Mouse (Mus musculus): ENCODE data around the gene Ap1s3. TPM values are rescaled to one million over a fixed set of nuclear protein-coding genes. Genes with fewer than 3 reads are reported as not detected.
"Not testable (repeated sequence)": the region's sequence is repeated elsewhere in the genome, so short reads cannot be mapped to it uniquely, and the experiment has no call there.

Gene Ap1s3
- polyA plus RNA-seq, 1 experiment from 2014 or later, result 0.29 TPM

DNA sequence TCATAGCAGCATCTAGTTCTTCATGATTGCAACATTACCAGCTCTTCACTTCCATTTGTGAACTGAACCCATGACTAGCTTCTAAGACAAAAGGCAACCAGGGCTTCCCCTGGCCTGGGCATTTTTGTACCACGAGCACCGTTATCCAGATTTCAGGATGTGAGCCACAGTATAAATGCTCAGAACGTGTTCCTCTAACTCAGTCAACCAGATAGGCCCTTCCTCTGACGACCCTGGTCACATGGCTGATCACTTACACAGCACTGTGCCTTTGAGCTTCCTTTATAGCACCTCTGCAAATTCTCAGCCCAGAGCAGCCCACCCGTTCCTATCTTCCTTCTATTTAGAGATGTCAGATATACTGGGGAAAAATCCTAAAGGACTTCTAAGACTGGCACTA is 42.0 kb downstream of the Ap1s3 start:
- H3K4me1 ChIP-seq (replicated peaks; ENCODE audit: control insufficient read depth, insufficient read depth, low read length), result no peaks in the 10 kb centered on the region
- H3K27me3 ChIP-seq (ENCODE audit: control insufficient read depth, insufficient read depth, low read length), result no peaks in the 10 kb centered on the region
- ATAC-seq (ENCODE audit: low FRiP score), result no peak
- no peak for DNase-seq (ENCODE audit: low spot score)
- H3K4me2 ChIP-seq (replicated peaks; ENCODE audit: low read depth, low read length), result no peak overlapping the region
- H3K27ac ChIP-seq (ENCODE audit: low read depth, low read length), result no peak overlapping the region
- no peaks in the 10 kb centered on the region for H3K9me3 ChIP-seq (ENCODE audit: control insufficient read depth, low read length)
- no peaks in the 10 kb centered on the region for H3K36me3 ChIP-seq (ENCODE audit: control insufficient read depth, insufficient read depth, low read length)
- no peak overlapping the region for H3K9ac ChIP-seq (ENCODE audit: low read depth, low read length)
- no peak overlapping the region for H3K4me3 ChIP-seq (ENCODE audit: low read depth, low read length)
- 90% methylated on average over 5 of the region's 5 CpGs for WGBS

- H3K9me3 ChIP-seq (ENCODE audit: control insufficient read depth, low read length), result no peaks in the 10 kb centered on the region
- H3K27me3 ChIP-seq (ENCODE audit: control insufficient read depth, insufficient read depth, low read length), result no peaks in the 10 kb centered on the region
- no peak overlapping the region for H3K4me2 ChIP-seq (replicated peaks; ENCODE audit: low read depth, low read length)
- WGBS, result 63% methylated on average over 4 of the region's 4 CpGs
- no peak overlapping the region for H3K27ac ChIP-seq (ENCODE audit: low read depth, low read length)
- DNase-seq (ENCODE audit: low spot score), result no peak
- no peaks in the 10 kb centered on the region for H3K36me3 ChIP-seq (ENCODE audit: control insufficient read depth, insufficient read depth, low read length)
- no peak overlapping the region for H3K9ac ChIP-seq (ENCODE audit: low read depth, low read length)
- H3K4me3 ChIP-seq (ENCODE audit: low read depth, low read length), result no peak overlapping the region
- no peaks in the 10 kb centered on the region for H3K4me1 ChIP-seq (replicated peaks; ENCODE audit: control insufficient read depth, insufficient read depth, low read length)
- ATAC-seq (ENCODE audit: low FRiP score), result no peak
Measured at GRCm38 (mm10) chr1:79626140-79626539, 45.6 kb downstream of the Ap1s3 start.

DNA sequence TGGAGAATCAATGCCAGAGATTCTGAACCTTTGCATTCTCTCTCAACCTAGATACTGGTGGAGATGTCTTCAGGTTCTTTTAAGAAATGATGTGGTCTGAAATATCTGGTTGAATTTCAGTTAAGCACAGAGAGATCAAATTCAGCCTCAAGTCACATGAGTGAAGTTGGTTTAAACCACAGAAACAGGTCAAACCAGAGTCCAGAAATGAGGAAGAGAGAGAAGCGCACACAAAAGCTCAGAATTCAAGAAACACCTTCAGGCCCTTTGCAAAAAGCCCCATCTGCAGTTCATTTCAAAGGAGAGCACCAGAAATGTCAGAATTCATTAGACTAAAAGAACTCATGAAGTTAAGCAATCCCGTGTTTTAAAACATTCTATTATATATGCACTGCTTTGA is 52.3 kb downstream of the Ap1s3 start:
- Histone ChIP-seq H3K27me3 (ENCODE audit: control insufficient read depth, insufficient read depth, low read length) (no peaks in the 10 kb centered on the region), H3K27ac (ENCODE audit: low read depth, low read length) (no peak overlapping the region), H3K4me1 (replicated peaks; ENCODE audit: control insufficient read depth, insufficient read depth, low read length) (no peaks in the 10 kb centered on the region), H3K9me3 (ENCODE audit: control insufficient read depth, low read length) (no peaks in the 10 kb centered on the region), H3K36me3 (ENCODE audit: control insufficient read depth, insufficient read depth, low read length) (no peaks in the 10 kb centered on the region), H3K4me2 (replicated peaks; ENCODE audit: low read depth, low read length) (no peak overlapping the region), H3K4me3 (ENCODE audit: low read depth, low read length) (no peak overlapping the region), H3K9ac (ENCODE audit: low read depth, low read length) (no peak overlapping the region)
- DNase-seq (ENCODE audit: low spot score), result no peak
- no peak for ATAC-seq (ENCODE audit: low FRiP score)
- 85% methylated on average over 2 of the region's 2 CpGs for WGBS

DNA sequence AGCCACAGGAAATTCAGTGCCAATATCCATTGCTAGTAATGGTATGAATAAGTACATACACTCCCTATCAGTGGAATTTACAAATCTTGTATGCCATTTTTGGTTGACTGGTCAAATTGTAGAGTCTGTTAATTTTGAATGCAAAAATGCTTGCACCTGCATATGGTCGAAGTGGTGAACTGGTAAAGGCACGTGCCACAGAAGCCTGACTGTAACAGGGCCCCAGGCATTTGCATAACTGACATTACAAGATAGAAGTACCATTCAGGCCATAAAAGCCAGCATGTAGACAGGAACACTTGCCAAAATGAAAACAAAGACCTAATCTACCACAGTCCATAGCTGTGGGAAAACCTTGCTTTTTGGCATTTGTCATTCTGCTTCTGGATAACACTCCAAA is 55.3 kb downstream of the Ap1s3 start:
- no peaks in the 10 kb centered on the region for H3K27me3 ChIP-seq (ENCODE audit: control insufficient read depth, insufficient read depth, low read length)
- H3K4me3 ChIP-seq (ENCODE audit: low read depth, low read length), result no peak overlapping the region
- H3K27ac ChIP-seq (ENCODE audit: low read depth, low read length), result no peak overlapping the region
- DNase-seq (ENCODE audit: low spot score) (no peak), ATAC-seq (ENCODE audit: low FRiP score) (no peak)
- H3K4me1 ChIP-seq (replicated peaks; ENCODE audit: control insufficient read depth, insufficient read depth, low read length), result no peaks in the 10 kb centered on the region
- no peaks in the 10 kb centered on the region for H3K9me3 ChIP-seq (ENCODE audit: control insufficient read depth, low read length)
- 87% methylated on average over 2 of the region's 2 CpGs for WGBS
- H3K36me3 ChIP-seq (ENCODE audit: control insufficient read depth, insufficient read depth, low read length), result no peaks in the 10 kb centered on the region
- no peak overlapping the region for H3K9ac ChIP-seq (ENCODE audit: low read depth, low read length)
- no peak overlapping the region for H3K4me2 ChIP-seq (replicated peaks; ENCODE audit: low read depth, low read length)

GRCm38 (mm10) chr1:79614456-79614855 is 57.3 kb downstream of the Ap1s3 start:
- WGBS, result 92% methylated on average over 6 of the region's 6 CpGs

DNA sequence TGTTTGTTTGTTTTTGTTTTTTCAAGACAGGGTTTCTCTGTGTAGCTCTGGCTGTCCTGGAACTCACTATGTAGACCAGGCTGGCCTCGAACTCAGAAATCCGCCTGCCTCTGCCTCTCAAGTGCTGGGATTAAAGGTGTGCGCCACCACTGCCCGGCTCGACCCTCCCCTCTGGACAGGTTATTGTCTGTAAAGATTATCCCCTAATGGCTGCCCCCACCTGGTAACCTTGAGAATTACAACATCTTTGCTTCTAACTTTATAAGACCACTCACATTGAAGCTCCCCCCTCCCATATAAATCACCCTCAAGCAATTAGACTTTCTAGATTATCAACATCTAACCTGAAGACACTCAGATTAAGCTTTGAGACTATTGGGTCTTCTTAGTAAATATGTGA is 60.5 kb downstream of the Ap1s3 start:
- 96% methylated on average over 5 of the region's 5 CpGs for WGBS
- DNase-seq (ENCODE audit: low spot score), result not testable (repeated sequence)

More at GRCm38 (mm10) chr1:79614456-79614855, 57.3 kb downstream of the Ap1s3 start:
- no peaks in the 10 kb centered on the region for H3K36me3 ChIP-seq (ENCODE audit: control insufficient read depth, insufficient read depth, low read length)
- ATAC-seq (ENCODE audit: low FRiP score) (no peak), DNase-seq (ENCODE audit: low spot score) (no peak)
- H3K4me1 ChIP-seq (replicated peaks; ENCODE audit: control insufficient read depth, insufficient read depth, low read length), result no peaks in the 10 kb centered on the region
- no peaks in the 10 kb centered on the region for H3K27me3 ChIP-seq (ENCODE audit: control insufficient read depth, insufficient read depth, low read length)
- no peak overlapping the region for H3K4me3 ChIP-seq (ENCODE audit: low read depth, low read length)
- no peaks in the 10 kb centered on the region for H3K9me3 ChIP-seq (ENCODE audit: control insufficient read depth, low read length)
- no peak overlapping the region for H3K9ac ChIP-seq (ENCODE audit: low read depth, low read length)
- no peak overlapping the region for H3K27ac ChIP-seq (ENCODE audit: low read depth, low read length)
- H3K4me2 ChIP-seq (replicated peaks; ENCODE audit: low read depth, low read length), result no peak overlapping the region

GRCm38 (mm10) chr1:79608856-79609255 is 62.9 kb downstream of the Ap1s3 start:
- peak; percentile 15 for DNase-seq (ENCODE audit: low spot score)
- H3K27ac ChIP-seq (ENCODE audit: low read depth, low read length); H3K9ac ChIP-seq (ENCODE audit: low read depth, low read length); ATAC-seq (ENCODE audit: low FRiP score); H3K4me1 ChIP-seq (replicated peaks; ENCODE audit: control insufficient read depth, insufficient read depth, low read length); H3K4me3 ChIP-seq (ENCODE audit: low read depth, low read length); H3K27me3 ChIP-seq (ENCODE audit: control insufficient read depth, insufficient read depth, low read length); H3K4me2 ChIP-seq (replicated peaks; ENCODE audit: low read depth, low read length); H3K36me3 ChIP-seq (ENCODE audit: control insufficient read depth, insufficient read depth, low read length); H3K9me3 ChIP-seq (ENCODE audit: control insufficient read depth, low read length): not testable (repeated sequence)
- WGBS, result 81% methylated on average over 5 of the region's 5 CpGs

More for the DNA sequence above, 60.5 kb downstream of the Ap1s3 start:
- not testable (repeated sequence) for H3K27me3 ChIP-seq (ENCODE audit: control insufficient read depth, insufficient read depth, low read length); H3K27ac ChIP-seq (ENCODE audit: low read depth, low read length); H3K4me2 ChIP-seq (replicated peaks; ENCODE audit: low read depth, low read length); H3K9ac ChIP-seq (ENCODE audit: low read depth, low read length); H3K4me3 ChIP-seq (ENCODE audit: low read depth, low read length); ATAC-seq (ENCODE audit: low FRiP score); H3K9me3 ChIP-seq (ENCODE audit: control insufficient read depth, low read length); H3K4me1 ChIP-seq (replicated peaks; ENCODE audit: control insufficient read depth, insufficient read depth, low read length); H3K36me3 ChIP-seq (ENCODE audit: control insufficient read depth, insufficient read depth, low read length)

GRCm38 (mm10) chr1:79602500-79602899 is 69.3 kb downstream of the Ap1s3 start:
- H3K27ac ChIP-seq (ENCODE audit: low read depth, low read length), result no peak overlapping the region
- H3K27me3 ChIP-seq (ENCODE audit: control insufficient read depth, insufficient read depth, low read length), result no peaks in the 10 kb centered on the region
- H3K4me1 ChIP-seq (replicated peaks; ENCODE audit: control insufficient read depth, insufficient read depth, low read length), result no peaks in the 10 kb centered on the region
- DNase-seq (ENCODE audit: low spot score) (no peak), ATAC-seq (ENCODE audit: low FRiP score) (no peak)
- 68% methylated on average over 2 of the region's 2 CpGs for WGBS
- H3K36me3 ChIP-seq (ENCODE audit: control insufficient read depth, insufficient read depth, low read length), result no peaks in the 10 kb centered on the region
- no peaks in the 10 kb centered on the region for H3K9me3 ChIP-seq (ENCODE audit: control insufficient read depth, low read length)
- H3K4me3 ChIP-seq (ENCODE audit: low read depth, low read length), result no peak overlapping the region
- no peak overlapping the region for H3K9ac ChIP-seq (ENCODE audit: low read depth, low read length)
- H3K4me2 ChIP-seq (replicated peaks; ENCODE audit: low read depth, low read length), result no peak overlapping the region

GRCm38 (mm10) chr1:79598385-79599178 is 73.2 kb downstream of the Ap1s3 start:
- peak; percentile 96 for ATAC-seq (ENCODE audit: low FRiP score)
- WGBS, result 34% methylated on average over 5 of the region's 5 CpGs
- no peak overlapping the region for H3K4me3 ChIP-seq (ENCODE audit: low read depth, low read length)
- H3K9ac ChIP-seq (ENCODE audit: low read depth, low read length), result no peak overlapping the region
- peak; percentile 65 for DNase-seq (ENCODE audit: low spot score)
- H3K4me2 ChIP-seq (replicated peaks; ENCODE audit: low read depth, low read length), result no peak overlapping the region
- no peaks in the 10 kb centered on the region for H3K9me3 ChIP-seq (ENCODE audit: control insufficient read depth, low read length)
- H3K27ac ChIP-seq (ENCODE audit: low read depth, low read length), result peak overlapping the region; percentile 81
- H3K36me3 ChIP-seq (ENCODE audit: control insufficient read depth, insufficient read depth, low read length), result no peaks in the 10 kb centered on the region
- no peaks in the 10 kb centered on the region for H3K27me3 ChIP-seq (ENCODE audit: control insufficient read depth, insufficient read depth, low read length)
- H3K4me1 ChIP-seq (replicated peaks; ENCODE audit: control insufficient read depth, insufficient read depth, low read length), result no peaks in the 10 kb centered on the region
